Mouse (Mus musculus) granulocyte monocyte progenitor cell, adult 5-6 weeks (primary cell): Measurements from ENCODE around the gene Naa20. TPM values are rescaled to one million over a fixed set of nuclear protein-coding genes. Genes with fewer than 3 reads are reported as not detected.
"Not testable (repeated sequence)": the region's sequence is repeated elsewhere in the genome, so short reads cannot be mapped to it uniquely, and the experiment has no call there.

ENCODE experiments used
- ATAC-seq: replicated peaks from 2 replicates; pipeline ENCODE4 v1.8.0; 2016; ENCODE audit warnings: mild to moderate bottlenecking, moderate TSS enrichment, inconsistent platforms; ENCODE audit not compliant: poor library complexity, severe bottlenecking
- total RNA-seq, 2 experiments: library from RNA; stranded (forward) in 1 of 2; stranded (reverse) in 1 of 2; fragments of 200-712, 200-1000 nt in 1 of 2; fragments of >200 nt in 1 of 2; fragmentation: Nextera tagmentation in 1 of 2; gene quantifications; 2 replicates each; pipeline ENCODE4 v1.2.3; 2014 to 2017

Gene Naa20
- total RNA-seq, 2 experiments from 2014 or later, result 82.3 to 85.0 TPM

DNA sequence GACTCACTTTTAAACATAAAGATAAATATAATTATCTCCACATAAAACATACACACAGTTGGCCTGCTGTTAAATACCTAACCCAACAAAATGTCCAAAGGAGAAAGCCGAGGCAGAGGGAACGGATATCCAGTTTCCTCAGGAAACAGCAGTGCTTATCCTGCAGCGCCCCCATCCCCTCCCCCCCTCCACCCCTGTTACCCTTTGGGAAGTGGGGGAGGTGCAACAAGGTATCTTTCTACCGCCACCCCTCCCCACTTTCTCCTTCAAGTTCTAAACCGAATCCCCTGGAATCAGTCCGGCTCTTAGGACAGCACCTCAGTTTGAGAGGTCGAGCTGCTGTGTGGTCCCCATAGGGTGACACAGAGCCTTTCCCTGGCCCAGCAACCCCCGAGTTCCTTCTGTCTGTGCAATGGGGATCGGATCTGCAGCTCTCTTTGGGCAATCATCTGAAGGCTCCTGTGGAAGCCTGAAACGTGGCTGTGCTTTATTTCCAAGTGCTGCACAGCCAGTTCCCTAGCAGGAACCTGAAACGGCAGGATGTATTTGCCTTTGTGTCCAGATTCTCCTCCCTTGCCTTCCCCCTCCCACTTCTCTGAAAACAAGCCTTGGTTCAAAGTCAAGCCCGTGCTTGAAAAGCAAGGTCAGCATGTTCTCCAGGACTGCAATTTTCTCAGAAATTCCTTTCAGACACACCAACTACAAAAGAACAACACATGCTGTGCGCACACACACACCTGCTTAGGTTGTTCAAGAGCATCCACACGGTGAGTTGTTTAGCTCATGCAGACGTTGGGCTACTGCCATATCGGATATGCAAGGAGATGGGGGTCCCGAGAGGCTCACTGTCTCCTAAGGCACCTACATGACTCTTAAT, 17.6 kb upstream of the Naa20 start:
- no peak for ATAC-seq

- no peak for ATAC-seq
These were observed 16.8 kb upstream of the Naa20 start for GRCm38 (mm10) chr2:145884913-145885785.

GRCm38 (mm10) chr2:145887937-145888765, 13.7 kb upstream of the Naa20 start:
- ATAC-seq, result peak; percentile 89

GRCm38 (mm10) chr2:145888766-145889480, 13.0 kb upstream of the Naa20 start:
- peak; percentile 33 for ATAC-seq

DNA sequence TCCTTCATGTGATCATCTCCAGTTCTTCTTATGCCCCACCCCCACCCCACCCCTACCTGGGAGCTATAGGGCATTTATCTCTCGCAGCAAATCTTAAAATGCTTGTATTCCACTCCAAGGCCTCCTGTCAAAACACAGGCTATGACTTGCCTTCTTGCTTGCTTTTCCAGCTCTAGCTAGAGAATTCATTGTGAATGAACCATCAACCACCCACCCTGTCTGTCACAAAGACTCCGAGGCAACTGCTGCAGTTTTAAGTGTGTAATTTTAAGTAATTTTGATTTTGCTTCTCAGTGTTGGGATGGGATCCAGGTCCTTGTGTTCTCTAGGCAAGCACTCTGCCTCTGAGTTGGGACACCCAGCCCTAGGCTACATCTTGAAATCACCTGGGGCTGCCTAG, 11.3 kb upstream of the Naa20 start:
- ATAC-seq, result no peak

GRCm38 (mm10) chr2:145893756-145894155, 8.1 kb upstream of the Naa20 start:
- no peak for ATAC-seq

DNA sequence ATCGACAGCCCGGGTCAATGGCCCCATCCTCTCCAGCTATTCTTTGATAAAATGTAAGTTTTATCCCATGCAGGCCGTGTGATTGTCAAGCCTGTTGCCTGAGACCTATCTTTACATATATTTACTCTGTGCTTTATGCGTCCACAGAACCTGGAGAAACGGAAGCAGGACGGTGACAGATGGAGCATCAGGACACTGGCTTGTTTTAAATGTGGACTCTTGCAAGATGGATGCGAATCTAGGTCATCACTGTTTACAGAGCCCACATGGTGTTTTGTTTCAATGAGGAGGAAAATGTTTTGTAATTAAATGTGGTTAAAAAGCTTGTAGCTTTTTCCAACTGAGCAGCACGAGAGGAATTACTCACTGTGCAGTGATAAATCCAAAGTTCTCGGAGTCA, 3.8 kb upstream of the Naa20 start:
- ATAC-seq, result no peak

DNA sequence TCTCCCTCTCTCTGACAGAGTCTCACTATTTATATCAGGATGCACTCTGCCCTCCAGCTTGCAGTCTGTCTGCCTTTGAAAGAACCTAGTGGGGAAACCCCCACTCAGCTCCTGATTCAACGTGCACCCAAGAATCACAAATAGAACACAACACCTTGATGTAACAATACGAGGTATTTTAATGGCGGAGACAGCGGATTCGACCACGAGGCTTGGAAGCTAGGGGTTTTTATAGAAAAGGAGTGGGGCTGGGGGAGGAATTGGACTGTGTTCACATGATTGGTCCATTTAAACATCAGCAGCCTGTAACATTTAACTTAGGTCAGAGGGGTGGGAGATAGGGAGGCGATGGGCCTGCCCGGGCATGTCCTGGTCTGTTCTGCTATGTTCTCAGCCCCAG, 1.6 kb upstream of the Naa20 start:
- ATAC-seq, result not testable (repeated sequence)

DNA sequence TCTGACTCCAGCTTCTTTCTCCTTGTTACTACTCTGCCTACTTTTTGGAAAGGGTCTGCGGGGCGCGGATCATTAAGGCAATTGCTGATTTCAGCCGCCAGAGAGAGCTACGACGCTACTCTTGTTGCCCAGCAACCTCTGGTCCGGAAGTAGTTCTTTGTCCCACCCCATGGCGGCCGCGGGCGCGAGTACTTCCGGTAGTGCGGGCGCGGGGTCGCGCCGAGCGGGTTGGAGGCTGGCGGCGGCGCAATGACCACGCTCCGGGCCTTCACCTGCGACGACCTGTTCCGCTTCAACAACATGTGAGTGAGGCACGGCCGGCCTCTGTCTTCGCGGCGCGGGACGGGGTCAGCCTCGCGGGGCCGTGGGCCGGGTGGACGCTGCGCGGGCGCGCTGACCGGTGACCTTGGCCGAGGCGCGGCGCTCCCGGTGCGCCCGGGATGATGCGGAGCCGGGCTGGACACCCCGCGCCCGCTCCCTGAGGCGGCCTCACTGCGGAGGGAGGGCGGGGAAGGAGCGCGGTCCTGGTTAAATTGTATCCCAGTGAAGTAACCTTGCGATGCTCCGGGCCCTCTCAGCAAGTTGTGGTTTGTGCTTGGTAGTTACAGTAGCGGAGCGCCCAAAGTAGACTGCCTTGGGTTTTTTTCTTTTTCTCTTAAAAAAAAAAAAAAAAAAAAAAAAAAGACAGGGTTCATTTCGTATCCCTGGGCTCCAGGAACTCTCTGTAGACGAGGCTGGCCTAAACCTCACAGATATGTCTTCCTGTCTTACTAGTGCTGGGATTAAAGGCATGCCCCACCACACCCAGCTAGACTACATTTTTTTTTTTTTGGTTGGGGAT, 1.4 kb downstream of the Naa20 start:
- ATAC-seq, result peak; percentile 96

- ATAC-seq, result 0 out of 2 replicates have a peak, but pooled peaks have one; percentile 21
These were observed 2.2 kb downstream of the Naa20 start for GRCm38 (mm10) chr2:145903983-145904616.

- 0 out of 2 replicates have a peak, but pooled peaks have one; percentile 3 for ATAC-seq
These were observed 3.3 kb downstream of the Naa20 start for GRCm38 (mm10) chr2:145905156-145905555.

- not testable (repeated sequence) for ATAC-seq
These were observed 4.0 kb downstream of the Naa20 start for GRCm38 (mm10) chr2:145905884-145906283.

- ATAC-seq, result no peak; the same call in 1 of the 2 replicates
These were observed 19.2 kb downstream of the Naa20 start for GRCm38 (mm10) chr2:145920941-145921650.

DNA sequence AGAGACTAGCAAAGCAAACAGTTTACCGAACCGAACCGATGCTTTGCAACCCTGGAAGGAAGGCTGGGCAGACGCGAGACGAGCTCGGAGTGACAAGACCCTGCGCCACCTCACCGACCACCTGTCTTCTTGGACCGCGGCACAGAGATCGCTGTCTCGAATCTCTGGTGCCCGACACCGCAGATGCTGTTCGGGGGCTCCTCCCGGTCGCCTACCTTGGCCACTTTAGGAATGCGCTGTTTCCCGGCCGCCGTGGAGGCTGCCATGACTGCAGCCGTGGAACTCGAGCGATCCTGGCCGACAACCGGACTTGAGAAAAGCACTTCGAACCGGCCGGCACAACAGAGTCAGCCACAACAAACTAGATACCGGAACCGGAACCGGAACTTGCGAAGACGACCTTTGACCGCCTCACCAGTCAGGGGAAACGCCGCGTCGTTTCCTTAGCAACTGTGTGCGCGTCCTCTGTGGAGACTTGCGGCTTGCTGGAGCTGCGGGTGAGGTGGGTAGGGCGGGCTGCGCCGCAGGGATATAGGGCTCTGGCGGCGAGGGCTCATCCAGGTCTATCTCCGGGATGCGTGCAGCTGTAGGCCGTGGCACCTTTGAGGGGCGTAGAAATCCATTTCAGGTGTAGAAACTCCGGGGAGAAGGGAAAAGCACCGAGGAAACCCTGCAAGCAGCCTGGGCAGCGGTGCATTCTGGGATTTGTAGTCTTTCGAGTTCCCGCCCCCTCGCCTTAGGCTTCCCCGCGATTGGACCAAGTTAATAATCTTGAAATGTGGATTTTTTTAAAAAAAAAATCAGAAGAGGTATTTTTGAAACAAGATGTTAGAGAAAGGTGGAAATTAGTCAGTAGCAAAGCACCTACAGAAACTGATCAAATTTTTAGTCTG, 32.7 kb downstream of the Naa20 start, which contains the start of the genes Cfap61 and Crnkl1:
Gene Cfap61, plus strand, starts transcription at position 446 of the 893 bp plus-strand sequence.
Gene Crnkl1, minus strand, starts transcription at position 676 of the 893 bp plus-strand sequence.
- ATAC-seq, result peak; percentile 97

- no peak for ATAC-seq
These were observed 35.1 kb downstream of the Naa20 start for GRCm38 (mm10) chr2:145936975-145937374.

GRCm38 (mm10) chr2:145941403-145941802, 39.5 kb downstream of the Naa20 start:
- ATAC-seq, result no peak
